ENCODE assay signal across 17 mouse cellular contexts in genomic region chr5:91626823-91627222, GRCm38 (mm10).
"Had no signal": no experiment of that assay in that cellular context is flagged by ENCODE, and none has a peak within 500 bp of the region (broad histone marks: within the 10 kb centered on the region; RNA-seq: fewer than 3 reads in every experiment).

No protein-coding gene starts in this region.

- H3K9ac ChIP-seq: lung, embryonic 15.5 days; midbrain, embryonic 13.5 days; midbrain, embryonic 15.5 days; neural tube, embryonic 12.5 days; stomach, embryonic 15.5 days had no signal

- H3K27me3 ChIP-seq: megakaryocyte, embryonic 14.5 days; midbrain, embryonic 13.5 days; midbrain, embryonic 15.5 days; neural tube, embryonic 12.5 days; stomach, embryonic 15.5 days had no signal

- H3K9me3 ChIP-seq: lung, embryonic 15.5 days; megakaryocyte, embryonic 14.5 days; midbrain, embryonic 13.5 days; midbrain, embryonic 15.5 days; neural tube, embryonic 12.5 days; stomach, embryonic 15.5 days had no signal

- H3K4me3 ChIP-seq: lung, embryonic 15.5 days; megakaryocyte, embryonic 14.5 days; midbrain, embryonic 13.5 days; midbrain, embryonic 15.5 days; neural tube, embryonic 12.5 days; stomach, embryonic 15.5 days had no signal

- H3K4me1 ChIP-seq: lung, embryonic 15.5 days; midbrain, embryonic 13.5 days; midbrain, embryonic 15.5 days; neural tube, embryonic 12.5 days; stomach, embryonic 15.5 days had no signal

- H3K27ac ChIP-seq: lung, embryonic 15.5 days; macrophage; midbrain, embryonic 13.5 days; midbrain, embryonic 15.5 days; neural tube, embryonic 12.5 days; stomach, embryonic 15.5 days; stomach, postnatal 0 days had no signal

- H3K4me2 ChIP-seq: lung, embryonic 15.5 days; midbrain, embryonic 11.5 days; midbrain, embryonic 13.5 days; midbrain, embryonic 15.5 days; neural tube, embryonic 12.5 days; stomach, embryonic 15.5 days had no signal

- H3K36me3 ChIP-seq: lung, embryonic 15.5 days; midbrain, embryonic 13.5 days; midbrain, embryonic 15.5 days; neural tube, embryonic 12.5 days; stomach, embryonic 15.5 days had no signal

- DNase-seq: lung, adult 2 months; lung, postnatal 14 days; lung, postnatal 36 days; right cerebral cortex, postnatal 14 days; thymus, adult 2 months; thymus, postnatal 25 days; thymus, postnatal 4 days had no signal

- ATAC-seq: lung, postnatal 0 days; midbrain, embryonic 13.5 days; midbrain, embryonic 15.5 days had no signal
